Mouse (Mus musculus) G1E (cell line): Measurements from ENCODE around the gene Tac1. TPM values are rescaled to one million over a fixed set of nuclear protein-coding genes. Genes with fewer than 3 reads are reported as not detected.
"Not testable (repeated sequence)": the region's sequence is repeated elsewhere in the genome, so short reads cannot be mapped to it uniquely, and the experiment has no call there.

Experiments used
- ATAC-seq: 2 replicates; pipeline ENCODE4 v1.8.0; 2016; ENCODE audit warnings: mild to moderate bottlenecking; ENCODE audit not compliant: insufficient number of reproducible peaks, poor library complexity, low FRiP score, severe bottlenecking; ENCODE audit errors: extremely low read depth
- DNase-seq: peaks from one replicate; pipeline ENCODE4 v3.0.0; 2012; ENCODE audit warnings: low spot score
- H3K27me3 ChIP-seq: 2 replicates; pipeline ENCODE4 v1.6.1; 2012; ENCODE audit warnings: mild to moderate bottlenecking, low read length, inconsistent platforms; ENCODE audit not compliant: insufficient read depth
- H3K36me3 ChIP-seq: replicated peaks from 2 replicates; pipeline ENCODE3; 2012; ENCODE audit warnings: mild to moderate bottlenecking, inconsistent platforms
- H3K4me1 ChIP-seq: 2 replicates; pipeline ENCODE4 v1.6.1; 2012; ENCODE audit warnings: low read depth, low read length, inconsistent platforms, mixed read lengths; ENCODE audit not compliant: insufficient read depth
- H3K4me3 ChIP-seq: 2 replicates; pipeline ENCODE4 v1.5.1; 2012; ENCODE audit warnings: low read depth, mild to moderate bottlenecking, inconsistent platforms, low read length, moderate library complexity, mixed read lengths
- H3K9me3 ChIP-seq: replicated peaks from 2 replicates; pipeline ENCODE4 v1.6.1; 2012; ENCODE audit warnings: inconsistent platforms
- CTCF ChIP-seq: IDR thresholded peaks from 2 replicates; pipeline ENCODE4 v1.5.1; 2012; ENCODE audit warnings: low read depth, low read length, inconsistent platforms, mixed read lengths
- GATA1 ChIP-seq: IDR thresholded peaks from 2 replicates; pipeline ENCODE4 v1.6.1; 2012; ENCODE audit warnings: borderline replicate concordance, low read length, inconsistent platforms, mixed read lengths
- GATA2 ChIP-seq: IDR thresholded peaks from 2 replicates; pipeline ENCODE4 v1.6.1; 2012; ENCODE audit warnings: low read depth, low read length, inconsistent platforms, borderline replicate concordance
- POLR2AphosphoS5 ChIP-seq: IDR thresholded peaks from 2 replicates; pipeline ENCODE4 v1.6.1; 2012; ENCODE audit warnings: low read depth, low read length, inconsistent platforms; ENCODE audit not compliant: insufficient replicate concordance
- TAL1 ChIP-seq: conservative IDR thresholded peaks from 2 replicates; pipeline ENCODE4 v1.6.1; 2012; ENCODE audit warnings: low read depth, low read length, inconsistent platforms, mixed read lengths
- polyA plus RNA-seq: library from polyadenylated mRNA; stranded (reverse); fragments of >175 nt; gene quantifications from 2 replicates; pipeline ENCODE4 v1.2.3, GENCODE M21; 2012
- total RNA-seq, 2 experiments: library from RNA; stranded (forward) in 1 of 2; stranded (reverse) in 1 of 2; fragments of 200-1000 nt in 1 of 2; fragments of >200 nt in 1 of 2; fragmentation: Nextera tagmentation in 1 of 2; gene quantifications; 2 replicates each; pipeline ENCODE4 v1.2.3; 2014 to 2017

Tac1 gene
- total and polyA plus RNA-seq, 3 experiments = not detected

- DNase-seq (no peak), ATAC-seq (no peak)
- TF ChIP-seq CTCF (no peak), GATA2 (no peak), GATA1 (no peak), POLR2AphosphoS5 (no peak), TAL1 (no peak)
- Histone ChIP-seq H3K27me3 (no peaks in the 10 kb centered on the region), H3K36me3 (no peaks in the 10 kb centered on the region), H3K4me3 (no peak overlapping the region), H3K4me1 (no peaks in the 10 kb centered on the region), H3K9me3 (no peaks in the 10 kb centered on the region)
These were observed 16.5 kb downstream of the Tac1 start for GRCm38 (mm10) chr6:7571144-7571543.

DNA sequence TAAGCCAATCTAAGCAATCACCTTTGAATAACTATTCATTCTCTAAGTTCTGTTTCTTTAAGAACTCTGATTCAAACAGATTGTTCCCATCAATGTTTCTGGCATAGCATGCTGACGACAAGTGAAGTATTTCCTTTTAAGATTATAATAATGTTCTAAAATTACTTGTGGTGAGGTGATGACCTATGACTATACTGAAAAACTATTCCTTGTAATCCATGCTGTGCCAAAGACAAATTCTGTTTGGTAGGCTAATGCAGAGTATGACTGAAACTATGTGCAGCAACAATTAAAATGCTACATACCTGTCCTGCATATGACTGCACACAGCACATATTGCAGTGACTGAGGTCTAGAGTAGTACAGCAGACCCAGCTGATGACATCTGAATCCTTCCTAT is 23.4 kb downstream of the Tac1 start:
- Histone ChIP-seq H3K36me3 (no peaks in the 10 kb centered on the region), H3K9me3 (no peaks in the 10 kb centered on the region), H3K4me1 (no peaks in the 10 kb centered on the region), H3K27me3 (0 out of 2 replicates have a peak, but pooled peaks cover 2% of the 10 kb centered on the region), H3K4me3 (no peak overlapping the region)
- TF ChIP-seq GATA1 (no peak), GATA2 (no peak), TAL1 (no peak), CTCF (no peak), POLR2AphosphoS5 (no peak)
- DNase-seq = no peak
- ATAC-seq = no peak

DNA sequence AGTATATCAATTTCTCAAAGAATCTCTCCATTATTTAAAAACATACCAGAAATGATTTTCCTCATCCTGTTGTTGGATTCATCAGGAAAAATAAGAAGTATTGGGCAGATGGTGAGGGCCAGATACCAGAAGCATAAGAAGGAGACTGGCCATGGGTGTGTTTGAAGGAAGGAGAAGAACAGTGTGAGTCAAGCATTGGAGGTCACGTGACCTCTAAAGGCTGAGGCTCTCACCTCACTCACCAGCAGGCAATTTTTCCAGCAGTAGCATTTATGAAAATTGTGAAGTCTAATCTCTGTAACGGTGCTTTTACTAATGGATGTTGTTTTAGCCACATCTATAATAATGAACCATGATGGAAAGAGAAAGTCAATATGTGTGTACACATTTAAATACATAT is 39.8 kb downstream of the Tac1 start:
- Histone ChIP-seq H3K4me1 (no peaks in the 10 kb centered on the region), H3K4me3 (no peak overlapping the region), H3K27me3 (no peaks in the 10 kb centered on the region), H3K36me3 (no peaks in the 10 kb centered on the region), H3K9me3 (no peaks in the 10 kb centered on the region)
- DNase-seq (no peak), ATAC-seq (no peak)
- TF ChIP-seq POLR2AphosphoS5 (no peak), TAL1 (no peak), GATA1 (no peak), GATA2 (no peak), CTCF (no peak)

DNA sequence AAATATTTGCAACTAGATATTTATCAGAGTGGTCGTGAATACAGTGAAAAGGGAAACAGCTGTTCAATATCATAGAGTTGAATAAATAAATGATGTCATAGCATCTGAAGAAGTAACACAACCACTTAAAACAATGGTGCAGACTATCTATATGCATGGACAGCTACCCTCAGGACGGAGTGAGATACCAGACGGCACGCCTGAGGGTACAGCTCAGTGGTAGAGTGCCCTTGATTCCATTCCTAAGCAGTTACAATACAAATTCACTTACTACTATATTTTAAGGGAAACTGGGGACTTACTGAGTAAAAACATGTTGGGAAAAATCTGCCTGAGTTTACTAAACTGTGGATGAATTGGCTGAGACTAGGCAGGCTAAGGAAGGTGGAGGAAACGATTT is 43.7 kb downstream of the Tac1 start:
- Histone ChIP-seq H3K9me3 (no peaks in the 10 kb centered on the region), H3K36me3 (no peaks in the 10 kb centered on the region), H3K4me3 (no peak overlapping the region), H3K27me3 (no peaks in the 10 kb centered on the region), H3K4me1 (no peaks in the 10 kb centered on the region)
- TF ChIP-seq POLR2AphosphoS5 (no peak), TAL1 (no peak), GATA1 (no peak), GATA2 (no peak), CTCF (no peak)
- no peak for DNase-seq
- no peak for ATAC-seq

DNA sequence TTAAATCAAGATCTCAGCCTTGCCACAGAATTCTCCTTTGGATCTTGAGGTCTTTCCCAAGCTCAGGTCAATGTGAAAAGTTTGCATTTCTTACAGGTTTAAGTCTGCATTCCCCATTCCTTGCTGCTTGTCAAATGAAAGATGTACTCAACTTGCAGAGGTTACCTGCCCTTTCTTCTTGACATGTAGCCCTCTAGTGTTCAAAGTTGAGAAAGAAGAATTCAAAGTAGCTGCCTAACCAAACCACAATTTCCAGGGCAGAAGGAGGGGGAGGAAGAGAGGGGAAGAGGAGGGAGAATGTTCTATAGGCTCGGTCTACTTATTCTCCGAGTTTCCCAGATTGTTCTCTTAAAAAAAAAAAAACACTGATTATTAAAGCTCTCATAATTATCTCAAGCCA is 45.5 kb downstream of the Tac1 start:
- Histone ChIP-seq H3K36me3 (no peaks in the 10 kb centered on the region), H3K27me3 (peaks cover 4% of the 10 kb centered on the region; the same call in 1 of the 2 replicates), H3K4me3 (no peak overlapping the region), H3K9me3 (no peaks in the 10 kb centered on the region), H3K4me1 (no peaks in the 10 kb centered on the region)
- no peak for TF ChIP-seq POLR2AphosphoS5
- DNase-seq = no peak
- ATAC-seq = no peak

DNA sequence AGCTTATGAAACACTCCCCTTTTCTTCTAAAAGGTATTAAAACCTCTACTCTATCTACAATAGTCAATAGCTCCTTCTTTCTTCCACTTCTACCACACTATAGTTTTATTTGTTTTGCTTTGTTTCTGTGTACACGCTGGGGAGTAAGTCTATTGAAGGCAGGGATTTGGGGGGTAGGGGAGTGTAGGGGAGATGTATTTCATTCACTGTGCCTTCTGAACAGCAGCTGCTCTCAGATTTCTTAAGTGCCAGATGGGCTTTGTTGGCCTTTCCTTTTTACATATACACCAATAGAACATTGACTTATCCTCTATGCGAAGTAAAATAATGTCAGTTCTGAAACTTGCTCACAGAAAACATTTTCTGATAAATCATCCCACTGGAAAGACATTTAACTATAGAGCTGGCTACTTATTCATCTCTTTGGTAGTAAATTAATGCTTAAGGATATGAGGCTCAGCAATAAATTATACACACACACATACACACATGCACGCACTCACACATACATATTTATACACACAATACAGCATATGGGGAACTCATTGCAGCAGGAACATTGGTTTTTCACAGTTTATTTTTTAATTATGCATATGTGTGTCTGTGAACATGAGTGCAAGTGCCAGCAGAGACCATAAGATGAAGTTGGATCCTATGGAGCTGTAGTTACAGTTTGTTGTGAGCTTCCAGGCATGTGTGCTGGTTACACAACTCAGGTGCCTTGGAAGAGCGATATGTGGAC is 46.8 kb downstream of the Tac1 start:
- H3K4me3 ChIP-seq = no peak overlapping the region
- no peaks in the 10 kb centered on the region for H3K9me3 ChIP-seq
- DNase-seq (no peak), ATAC-seq (no peak)
- H3K27me3 ChIP-seq = peaks cover 9% of the 10 kb centered on the region; the same call in 1 of the 2 replicates
- H3K36me3 ChIP-seq = no peaks in the 10 kb centered on the region
- no peak for TF ChIP-seq GATA2
- no peak for TF ChIP-seq TAL1
- no peak for TF ChIP-seq POLR2AphosphoS5
- TF ChIP-seq GATA1 = no peak
- TF ChIP-seq CTCF = no peak
- no peaks in the 10 kb centered on the region for H3K4me1 ChIP-seq

- not testable (repeated sequence) for H3K9me3 ChIP-seq
These were observed 59.0 kb downstream of the Tac1 start for GRCm38 (mm10) chr6:7613676-7614075.

More at GRCm38 (mm10) chr6:7613676-7614075, 59.0 kb downstream of the Tac1 start:
- not testable (repeated sequence) for H3K27me3 ChIP-seq, DNase-seq, H3K4me1 ChIP-seq, H3K36me3 ChIP-seq, ATAC-seq, H3K4me3 ChIP-seq

Other genes starting within 250 kb of the Tac1 start
- gene Asns, start 138.4 kb downstream of the Tac1 start, total RNA-seq (2014; fragmentation: Nextera tagmentation) = 2,154 and 2,258 TPM in 2 replicates
- gene Asns, start 138.4 kb downstream of the Tac1 start, total RNA-seq (2017) = 588 and 621 TPM in 2 replicates
- 100 and 103 TPM in 2 replicates for gene Asns, start 138.4 kb downstream of the Tac1 start, polyA plus RNA-seq